Mouse (Mus musculus) hindbrain, embryonic 13.5 days (tissue): ENCODE results near the gene Adamts9. TPM values are rescaled to one million over a fixed set of nuclear protein-coding genes. Genes with fewer than 3 reads are reported as not detected.

Source experiments
- ATAC-seq: fragments of 200-750 bp; cut with Nextera tagmentation; 2 replicates; pipeline ENCODE4 v1.8.0; 2017; ENCODE audit warnings: moderate TSS enrichment; ENCODE audit not compliant: low FRiP score
- H3K27ac ChIP-seq: fragments of 300-500 bp; sonication (generic); 2 replicates; pipeline ENCODE4 v1.5.1; 2015; ENCODE audit warnings: inconsistent platforms, mild to moderate bottlenecking, moderate library complexity
- H3K27me3 ChIP-seq: fragments of 300-500 bp; sonication (generic); 2 replicates; pipeline ENCODE4 v1.6.1; 2015; ENCODE audit warnings: mild to moderate bottlenecking, inconsistent platforms
- H3K36me3 ChIP-seq: fragments of 300-500 bp; sonication (generic); 2 replicates; pipeline ENCODE4 v1.6.1; 2015; ENCODE audit warnings: mild to moderate bottlenecking, inconsistent platforms
- H3K4me1 ChIP-seq: fragments of 300-500 bp; sonication (generic); replicated peaks from 2 replicates; pipeline ENCODE4 v1.6.1; 2015; ENCODE audit warnings: inconsistent platforms
- H3K4me2 ChIP-seq: fragments of 300-500 bp; sonication (generic); 2 replicates; pipeline ENCODE4 v1.6.1; 2015; ENCODE audit warnings: inconsistent platforms, mild to moderate bottlenecking, moderate library complexity
- H3K4me3 ChIP-seq: fragments of 300-500 bp; sonication (generic); 2 replicates; pipeline ENCODE4 v1.5.1; 2015; ENCODE audit warnings: mild to moderate bottlenecking, inconsistent platforms
- H3K9ac ChIP-seq: fragments of 300-500 bp; sonication (generic); 2 replicates; pipeline ENCODE4 v1.6.1; 2015; ENCODE audit warnings: mild to moderate bottlenecking, inconsistent platforms
- H3K9me3 ChIP-seq: fragments of 300-500 bp; sonication (generic); 2 replicates; pipeline ENCODE4 v1.6.1; 2016; ENCODE audit warnings: inconsistent platforms
- WGBS: fragments of 180-500 bp; shearing (Covaris S2); methylation state at CpG from one replicate; pipeline ENCODE4 v1.1.7; 2015; 5-methylcytosine and 5-hydroxymethylcytosine counted together
- polyA plus RNA-seq: library from polyadenylated mRNA; unstranded; fragments of >200 nt; fragmentation: Nextera tagmentation; extraction: Ambion mirVana; gene quantifications from 2 replicates; pipeline ENCODE4 v1.2.1, GENCODE M21; 2015

The Adamts9 gene
- polyA plus RNA-seq, 1 experiment from 2014 or later = 1.7 TPM

- 0 out of 2 replicates have a peak, but pooled peaks have one; percentile 52 for ATAC-seq
- Histone ChIP-seq H3K9me3 (no peaks in the 10 kb centered on the region), H3K4me3 (no peak overlapping the region), H3K27me3 (no peaks in the 10 kb centered on the region), H3K4me1 (peaks cover 35% of the 10 kb centered on the region), H3K27ac (peak overlapping the region; percentile 74), H3K4me2 (0 out of 2 replicates have a peak overlapping the region, but pooled peaks have one; percentile 9), H3K36me3 (no peaks in the 10 kb centered on the region), H3K9ac (no peak overlapping the region)
- WGBS = 3% methylated on average over 10 of the region's 10 CpGs
These were observed 215.2 kb downstream of the Adamts9 start for GRCm38 (mm10) chr6:92728084-92728483.

- Histone ChIP-seq H3K27ac (peak overlapping the region; percentile 40; the same call in 1 of the 2 replicates), H3K36me3 (no peaks in the 10 kb centered on the region), H3K4me2 (no peak overlapping the region), H3K4me3 (no peak overlapping the region), H3K27me3 (no peaks in the 10 kb centered on the region), H3K9ac (no peak overlapping the region), H3K9me3 (no peaks in the 10 kb centered on the region), H3K4me1 (peaks cover 35% of the 10 kb centered on the region)
- ATAC-seq = no peak
- WGBS = 21% methylated on average over 7 of the region's 7 CpGs
These were observed 215.8 kb downstream of the Adamts9 start for GRCm38 (mm10) chr6:92727351-92727986.

GRCm38 (mm10) chr6:92726121-92726520 lies 217.2 kb downstream of the Adamts9 start:
- peaks cover 35% of the 10 kb centered on the region for H3K4me1 ChIP-seq
- 85% methylated on average over 5 of the region's 5 CpGs for WGBS
- no peak overlapping the region; the same call in 1 of the 2 replicates for H3K27ac ChIP-seq
- H3K9me3 ChIP-seq = no peaks in the 10 kb centered on the region
- no peak overlapping the region for H3K4me2 ChIP-seq
- H3K27me3 ChIP-seq = no peaks in the 10 kb centered on the region
- H3K36me3 ChIP-seq = no peaks in the 10 kb centered on the region
- no peak overlapping the region for H3K4me3 ChIP-seq
- no peak overlapping the region for H3K9ac ChIP-seq
- no peak for ATAC-seq

- Histone ChIP-seq H3K9ac (no peak overlapping the region), H3K9me3 (no peaks in the 10 kb centered on the region), H3K27me3 (no peaks in the 10 kb centered on the region), H3K36me3 (no peaks in the 10 kb centered on the region), H3K4me2 (no peak overlapping the region), H3K4me3 (no peak overlapping the region), H3K4me1 (peaks cover 35% of the 10 kb centered on the region), H3K27ac (peak overlapping the region; percentile 66)
- WGBS = 31% methylated on average over 2 of the region's 2 CpGs
- peak; percentile 65; the same call in 1 of the 2 replicates for ATAC-seq
These were observed 218.9 kb downstream of the Adamts9 start for GRCm38 (mm10) chr6:92724394-92724793.

Other genes starting within 250 kb of the Adamts9 start
- gene Prickle2, start 237.3 kb downstream of the Adamts9 start, polyA plus RNA-seq = 14.2 and 14.3 TPM in 2 replicates
- 0.41 and 0.97 TPM in 2 replicates for gene A730049H05Rik, start 127.0 kb downstream of the Adamts9 start, polyA plus RNA-seq
- gene Gm15737, start 74.1 kb downstream of the Adamts9 start, polyA plus RNA-seq = not detected in 2 replicates